Mouse (Mus musculus): ENCODE measurements around the gene Erc2. TPM values are rescaled to one million over a fixed set of nuclear protein-coding genes. Genes with fewer than 3 reads are reported as not detected.

Gene Erc2
- polyA plus RNA-seq, 1 experiment from 2014 or later, result 33.1 TPM

DNA sequence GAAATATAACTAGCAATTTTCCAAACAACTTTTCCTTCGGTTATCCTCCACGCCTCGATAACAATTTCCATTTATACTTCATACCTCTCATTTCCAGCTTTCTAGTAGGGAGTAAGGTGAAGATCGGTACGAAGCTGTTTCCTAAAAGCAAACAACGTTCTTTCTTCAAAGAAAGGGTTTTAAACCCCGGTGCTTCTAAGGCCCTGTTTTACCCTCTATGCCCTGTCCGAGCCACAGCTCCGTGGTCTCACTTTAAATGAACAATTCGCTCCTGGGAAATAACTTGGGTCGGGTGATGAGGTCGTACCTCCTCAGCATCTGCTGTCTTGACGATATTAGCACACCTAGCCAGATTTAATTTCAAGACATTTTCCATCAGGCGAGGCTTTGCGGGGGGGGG is 884.8 kb downstream of the Erc2 start:
- H3K27me3 ChIP-seq (replicated peaks), result peaks cover 51% of the 10 kb centered on the region
- no peaks in the 10 kb centered on the region for H3K36me3 ChIP-seq
- no peaks in the 10 kb centered on the region for H3K9me3 ChIP-seq
- H3K4me1 ChIP-seq, result peaks cover 50% of the 10 kb centered on the region
- no peak for ATAC-seq (ENCODE audit: low FRiP score, low read depth)
- H3K4me3 ChIP-seq, result peak overlapping the region; percentile 57
- peak overlapping the region; percentile 74 for H3K9ac ChIP-seq
- no peak overlapping the region for H3K27ac ChIP-seq
- WGBS, result under 1% methylated on average over 15 of the region's 15 CpGs
- peak overlapping the region; percentile 91 for H3K4me2 ChIP-seq (replicated peaks)

DNA sequence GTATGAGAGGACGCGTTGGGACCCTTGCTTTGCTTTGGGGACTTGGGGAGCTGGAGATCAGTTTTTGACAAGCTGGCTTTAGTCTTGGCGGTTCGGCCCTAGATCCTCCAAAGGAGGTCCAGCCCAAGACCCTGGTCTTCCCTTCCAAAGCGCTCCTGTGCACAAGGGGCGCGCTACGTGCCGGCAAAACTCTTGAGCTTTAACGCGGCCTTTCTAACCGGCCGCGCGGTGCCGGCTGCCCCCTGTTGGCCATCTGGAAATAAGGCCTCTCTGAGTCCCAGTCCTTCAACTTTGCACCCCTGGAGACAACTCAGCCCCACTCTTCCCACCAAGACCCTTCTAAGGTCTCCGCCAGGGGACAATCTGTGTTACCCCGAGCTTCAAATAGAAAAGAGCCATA is 885.2 kb downstream of the Erc2 start:
- Histone ChIP-seq H3K9ac (no peak overlapping the region), H3K4me3 (peak overlapping the region; percentile 57), H3K27ac (no peak overlapping the region), H3K9me3 (no peaks in the 10 kb centered on the region), H3K4me2 (replicated peaks) (peak overlapping the region; percentile 91), H3K4me1 (peaks cover 50% of the 10 kb centered on the region), H3K36me3 (no peaks in the 10 kb centered on the region), H3K27me3 (replicated peaks) (peaks cover 48% of the 10 kb centered on the region)
- ATAC-seq (ENCODE audit: low FRiP score, low read depth), result no peak
- 1% methylated on average over 18 of the region's 18 CpGs for WGBS

DNA sequence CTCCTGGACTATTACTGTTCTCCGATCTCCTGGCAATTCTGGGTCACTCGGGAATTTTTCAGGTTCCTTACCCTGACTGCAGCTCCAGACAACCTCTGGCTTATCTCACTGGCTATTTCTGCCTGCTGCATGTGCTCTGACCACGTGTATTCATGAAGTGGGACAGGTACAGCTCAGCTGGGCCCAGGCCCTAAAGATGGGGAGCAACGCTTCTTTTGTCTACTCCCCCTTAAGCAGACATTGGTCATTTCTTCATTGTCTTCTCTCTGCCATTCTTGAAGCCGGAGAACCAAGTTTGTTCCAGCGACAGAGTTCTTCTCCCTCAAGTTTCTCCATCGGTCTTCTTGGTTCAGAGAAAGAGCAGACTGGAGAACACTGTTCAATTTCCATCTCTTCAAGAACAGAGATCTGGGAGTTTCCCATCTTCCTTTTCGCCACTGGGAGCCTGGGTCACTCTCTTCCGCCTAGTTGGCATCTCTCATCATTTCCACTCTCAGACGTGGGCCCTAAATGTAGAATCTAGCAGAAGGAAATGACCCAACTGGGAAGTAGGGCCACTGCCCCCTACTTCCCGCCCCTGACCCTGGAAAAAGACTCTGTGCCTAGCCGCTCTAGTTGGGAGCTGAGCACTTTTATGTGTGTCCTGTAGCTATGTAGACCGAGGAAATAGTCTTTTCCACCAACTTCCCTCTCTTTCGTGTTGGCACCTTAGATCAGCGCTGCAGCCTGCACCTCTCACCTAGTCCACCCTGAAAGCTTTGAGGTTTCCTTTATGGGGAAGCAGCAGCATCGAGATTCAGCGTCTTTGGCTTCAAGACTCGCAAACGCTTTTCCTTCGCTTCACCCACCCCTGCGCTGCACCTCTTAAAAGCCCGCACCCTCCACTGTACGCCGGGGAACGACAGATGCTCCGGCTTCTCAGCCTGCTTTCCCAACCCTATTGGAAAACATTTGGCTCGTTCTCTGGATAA is 886.3 kb downstream of the Erc2 start:
- Histone ChIP-seq H3K4me2 (replicated peaks) (peak overlapping the region; percentile 91), H3K4me3 (peak overlapping the region; percentile 57), H3K4me1 (peaks cover 50% of the 10 kb centered on the region), H3K27me3 (replicated peaks) (peaks cover 45% of the 10 kb centered on the region), H3K27ac (no peak overlapping the region), H3K9me3 (no peaks in the 10 kb centered on the region), H3K36me3 (no peaks in the 10 kb centered on the region; the same call in 1 of the 2 replicates), H3K9ac (peak overlapping the region; percentile 47)
- no peak for ATAC-seq (ENCODE audit: low FRiP score, low read depth)
- WGBS, result 10% methylated on average over 27 of the region's 27 CpGs

DNA sequence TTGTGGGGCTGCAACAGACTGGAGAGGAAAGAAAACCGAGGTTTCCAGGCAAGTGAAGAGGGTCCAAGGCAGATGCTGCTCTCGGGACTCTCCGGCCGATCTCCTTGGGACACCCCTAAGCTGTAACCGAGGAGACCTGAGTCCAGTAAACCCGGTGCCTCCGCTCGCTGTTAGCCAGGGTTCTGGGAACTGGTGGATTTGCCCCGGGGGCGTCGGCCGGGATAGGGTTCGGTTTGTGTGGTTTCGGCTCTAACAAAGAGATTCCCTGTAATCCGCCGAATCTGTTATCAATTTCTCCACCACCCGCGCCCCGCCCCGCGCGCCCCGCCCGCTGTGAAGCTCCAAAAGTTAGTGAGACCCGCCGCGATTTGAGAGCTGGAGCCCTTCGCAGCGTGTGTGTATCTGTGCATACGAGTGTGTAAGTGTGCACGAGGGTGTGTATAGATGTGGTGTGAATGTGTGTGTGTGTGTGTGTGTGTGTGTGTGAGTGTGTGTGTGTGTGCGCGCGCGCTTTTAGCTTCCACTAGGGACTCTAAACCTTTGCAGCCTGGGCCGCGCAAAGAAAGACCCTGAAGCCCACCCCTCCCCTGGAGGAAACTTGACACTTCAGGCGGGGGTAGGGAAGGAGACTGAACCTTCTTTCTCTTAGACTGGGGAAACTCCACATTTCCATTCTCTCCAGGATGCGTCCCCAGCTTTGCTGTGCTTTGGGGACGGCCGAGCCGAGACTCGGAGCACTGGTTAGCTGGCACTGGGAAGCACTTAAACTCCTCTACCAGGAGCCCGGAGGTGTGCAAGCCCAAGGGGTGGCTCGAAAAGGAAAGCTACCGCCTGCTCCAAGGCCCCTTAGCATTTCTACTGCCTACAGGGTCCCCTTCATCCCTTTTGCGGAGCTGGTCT is 887.5 kb downstream of the Erc2 start:
- no peaks in the 10 kb centered on the region; the same call in 1 of the 2 replicates for H3K36me3 ChIP-seq
- no peak for ATAC-seq (ENCODE audit: low FRiP score, low read depth)

DNA sequence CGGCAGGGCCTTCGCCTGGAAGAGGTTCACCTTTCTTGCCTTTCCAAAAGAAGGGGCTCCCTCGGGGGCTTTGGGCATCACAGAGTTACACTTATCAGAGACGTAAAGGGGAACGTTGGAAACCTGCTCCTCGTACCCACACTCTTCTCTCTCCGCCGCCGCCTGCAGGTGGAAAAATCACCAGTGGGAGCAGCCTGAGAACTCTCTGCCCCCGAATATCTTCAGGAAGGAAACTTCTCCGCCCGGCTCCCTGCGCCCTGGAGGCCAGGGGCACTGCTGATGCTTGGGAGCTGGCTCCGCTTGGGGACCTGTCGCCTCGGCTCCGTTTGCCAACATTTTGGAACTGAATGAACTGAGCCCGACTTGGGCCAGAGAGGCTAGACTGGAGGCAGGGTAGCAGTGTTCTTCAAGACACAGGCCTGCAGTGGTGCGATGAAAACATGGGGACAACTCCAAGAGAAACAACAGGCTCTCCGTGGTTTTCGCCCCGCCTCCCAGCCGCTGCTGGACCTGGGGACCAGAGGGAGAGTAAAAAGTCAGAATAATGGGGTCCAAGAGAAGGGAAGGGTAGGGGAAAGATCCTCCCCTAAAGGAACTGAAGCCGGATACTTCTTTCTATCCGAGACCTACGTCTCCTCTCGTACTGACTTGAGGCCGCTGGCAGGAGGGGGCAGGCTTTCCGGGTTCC is 888.3 kb downstream of the Erc2 start:
- H3K4me2 ChIP-seq (replicated peaks), result peak overlapping the region; percentile 91
- H3K9ac ChIP-seq, result peak overlapping the region; percentile 47
- under 1% methylated on average over 29 of the region's 29 CpGs for WGBS
- H3K4me3 ChIP-seq, result peak overlapping the region; percentile 43
- no peak overlapping the region for H3K27ac ChIP-seq
- ATAC-seq (ENCODE audit: low FRiP score, low read depth), result no peak
- no peaks in the 10 kb centered on the region for H3K9me3 ChIP-seq
- no peaks in the 10 kb centered on the region; the same call in 1 of the 2 replicates for H3K36me3 ChIP-seq
- H3K4me1 ChIP-seq, result peaks cover 43% of the 10 kb centered on the region
- peaks cover 41% of the 10 kb centered on the region for H3K27me3 ChIP-seq (replicated peaks)

More for the DNA sequence above, 887.5 kb downstream of the Erc2 start:
- no peaks in the 10 kb centered on the region for H3K9me3 ChIP-seq
- peaks cover 41% of the 10 kb centered on the region for H3K27me3 ChIP-seq (replicated peaks)
- H3K9ac ChIP-seq, result peak overlapping the region; percentile 47
- H3K4me1 ChIP-seq, result peaks cover 43% of the 10 kb centered on the region
- WGBS, result under 1% methylated on average over 47 of the region's 47 CpGs
- peak overlapping the region; percentile 91 for H3K4me2 ChIP-seq (replicated peaks)
- H3K4me3 ChIP-seq, result peak overlapping the region; percentile 43
- H3K27ac ChIP-seq, result no peak overlapping the region

DNA sequence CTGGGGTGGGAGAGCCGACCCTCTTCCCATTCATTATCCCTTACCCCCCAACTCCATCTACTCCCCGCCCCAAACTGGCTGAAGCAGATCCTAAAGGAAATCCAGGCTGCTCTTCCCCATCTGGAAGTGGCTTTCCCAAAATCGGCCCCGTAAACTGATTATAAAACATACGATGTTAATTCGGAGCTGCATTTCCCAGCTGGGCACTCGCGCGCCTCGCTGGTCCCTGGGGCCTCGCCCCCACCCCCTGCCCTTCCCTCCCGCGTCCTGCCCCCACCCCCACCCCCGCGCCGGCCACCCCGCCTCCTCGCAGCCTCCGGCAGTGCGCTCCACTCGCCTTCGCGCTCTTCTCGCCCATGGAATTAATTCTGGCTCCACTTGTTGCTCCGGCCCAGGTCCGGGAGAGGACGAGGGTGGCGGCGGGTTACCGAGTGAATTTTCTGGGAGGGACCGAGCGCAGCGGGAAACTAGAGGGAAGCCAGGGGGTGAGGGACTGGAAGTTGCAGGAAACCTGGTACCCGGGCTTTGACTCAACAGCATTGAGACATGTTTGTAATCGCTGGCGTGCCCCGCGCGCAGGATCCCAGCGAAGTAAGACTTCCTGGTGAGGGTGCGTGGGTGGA is 888.9 kb downstream of the Erc2 start:
- Histone ChIP-seq H3K4me2 (replicated peaks) (peak overlapping the region; percentile 91), H3K9me3 (no peaks in the 10 kb centered on the region), H3K4me1 (peaks cover 39% of the 10 kb centered on the region), H3K36me3 (no peaks in the 10 kb centered on the region; the same call in 1 of the 2 replicates), H3K9ac (peak overlapping the region; percentile 47), H3K27me3 (replicated peaks) (peaks cover 41% of the 10 kb centered on the region), H3K27ac (no peak overlapping the region), H3K4me3 (peak overlapping the region; percentile 43)
- no peak for ATAC-seq (ENCODE audit: low FRiP score, low read depth)
- 1% methylated on average over 41 of the region's 41 CpGs for WGBS

DNA sequence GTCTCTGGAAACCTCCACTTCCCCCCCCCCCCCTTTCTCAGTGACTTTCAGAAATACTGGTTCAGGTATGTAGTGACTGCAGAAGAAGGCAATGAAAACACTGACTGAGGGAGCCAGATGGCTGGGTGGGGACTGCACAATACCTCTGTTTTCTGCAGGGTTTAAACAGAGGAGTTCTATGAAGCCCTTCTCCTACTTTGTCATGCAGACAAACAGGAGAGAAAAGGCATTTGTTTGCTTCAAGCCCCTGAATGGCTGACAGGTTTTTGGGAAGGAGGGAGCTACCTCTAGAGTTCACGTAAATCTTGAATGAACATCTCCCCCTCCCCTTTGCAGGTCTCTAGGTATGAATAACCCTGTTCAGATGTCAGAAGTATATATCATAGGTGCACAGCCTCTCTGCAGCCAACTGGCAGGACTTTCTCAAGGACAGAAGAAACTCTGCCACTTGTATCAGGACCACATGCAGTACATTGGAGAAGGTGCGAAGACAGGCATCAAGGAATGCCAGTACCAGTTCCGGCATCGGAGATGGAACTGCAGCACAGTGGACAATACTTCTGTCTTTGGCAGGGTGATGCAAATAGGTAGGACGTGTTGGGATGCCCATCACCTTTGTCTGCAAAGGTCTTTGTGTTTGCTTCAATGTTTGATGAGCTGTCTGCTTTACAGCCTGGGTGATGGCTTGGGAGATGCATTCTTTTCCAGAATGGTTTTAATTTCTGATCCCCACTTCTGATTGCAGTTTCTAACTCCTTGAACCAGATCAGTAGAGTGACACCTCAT is 890.8 kb downstream of the Erc2 start:
- Histone ChIP-seq H3K27me3 (replicated peaks) (peaks cover 39% of the 10 kb centered on the region), H3K9me3 (no peaks in the 10 kb centered on the region), H3K4me1 (peaks cover 34% of the 10 kb centered on the region), H3K4me3 (no peak overlapping the region), H3K27ac (no peak overlapping the region), H3K36me3 (peaks cover 2% of the 10 kb centered on the region; the same call in 1 of the 2 replicates), H3K9ac (no peak overlapping the region), H3K4me2 (replicated peaks) (peak overlapping the region; percentile 91)
- no peak for ATAC-seq (ENCODE audit: low FRiP score, low read depth)
- WGBS, result 67% methylated on average over 5 of the region's 5 CpGs

DNA sequence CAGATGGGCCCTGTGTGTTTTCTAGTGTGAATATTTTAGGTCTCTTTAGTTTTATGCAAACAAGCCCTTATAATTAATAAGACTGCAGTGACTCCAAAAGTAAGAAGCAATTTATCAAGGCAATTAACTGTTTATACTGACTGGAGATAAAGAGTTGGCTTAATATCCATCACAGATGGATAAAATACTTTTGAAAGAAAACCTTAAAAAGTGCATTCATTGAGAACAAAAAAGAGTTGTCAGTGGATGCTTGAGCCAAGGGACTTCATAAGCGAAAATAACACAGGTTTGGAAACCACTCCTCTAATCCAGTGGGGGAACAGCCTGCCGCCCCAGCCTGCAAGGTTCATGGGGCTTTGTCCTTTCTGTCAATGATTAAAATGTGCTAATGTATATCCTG is 891.9 kb downstream of the Erc2 start:
- Histone ChIP-seq H3K9ac (no peak overlapping the region), H3K4me2 (replicated peaks) (no peak overlapping the region), H3K27ac (no peak overlapping the region), H3K36me3 (peaks cover 7% of the 10 kb centered on the region; the same call in 1 of the 2 replicates), H3K4me3 (no peak overlapping the region), H3K4me1 (peaks cover 27% of the 10 kb centered on the region), H3K9me3 (no peaks in the 10 kb centered on the region), H3K27me3 (replicated peaks) (peaks cover 29% of the 10 kb centered on the region; the same call in 1 of the 2 replicates)
- ATAC-seq (ENCODE audit: low FRiP score, low read depth), result no peak
- 24% methylated on average over 2 of the region's 2 CpGs for WGBS

DNA sequence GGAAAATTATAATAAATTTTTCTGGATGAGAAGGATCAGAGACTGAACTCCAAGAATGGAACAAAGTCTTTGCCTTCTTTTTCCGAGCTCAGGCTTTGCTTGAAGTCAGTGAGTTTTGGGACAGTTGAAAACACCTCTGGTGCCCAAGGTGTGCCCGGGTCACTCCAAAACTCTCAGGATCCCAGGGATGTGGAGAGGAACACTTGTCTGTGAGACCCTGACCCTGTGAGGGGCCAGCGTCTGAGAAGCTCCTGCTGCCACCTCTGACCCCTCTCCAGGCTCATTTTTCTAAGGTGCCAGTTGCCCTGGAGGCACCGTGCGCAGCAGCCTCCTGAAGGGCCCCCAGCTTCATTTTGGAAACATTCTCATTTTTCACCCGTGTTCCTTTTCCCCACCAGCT is 893.1 kb downstream of the Erc2 start:
- Histone ChIP-seq H3K9ac (no peak overlapping the region), H3K27ac (no peak overlapping the region), H3K27me3 (replicated peaks) (peaks cover 20% of the 10 kb centered on the region; the same call in 1 of the 2 replicates), H3K36me3 (peaks cover 7% of the 10 kb centered on the region; the same call in 1 of the 2 replicates), H3K4me1 (peaks cover 15% of the 10 kb centered on the region), H3K9me3 (no peaks in the 10 kb centered on the region), H3K4me3 (no peak overlapping the region), H3K4me2 (replicated peaks) (no peak overlapping the region)
- WGBS, result 48% methylated on average over 6 of the region's 6 CpGs
- ATAC-seq (ENCODE audit: low FRiP score, low read depth), result no peak

DNA sequence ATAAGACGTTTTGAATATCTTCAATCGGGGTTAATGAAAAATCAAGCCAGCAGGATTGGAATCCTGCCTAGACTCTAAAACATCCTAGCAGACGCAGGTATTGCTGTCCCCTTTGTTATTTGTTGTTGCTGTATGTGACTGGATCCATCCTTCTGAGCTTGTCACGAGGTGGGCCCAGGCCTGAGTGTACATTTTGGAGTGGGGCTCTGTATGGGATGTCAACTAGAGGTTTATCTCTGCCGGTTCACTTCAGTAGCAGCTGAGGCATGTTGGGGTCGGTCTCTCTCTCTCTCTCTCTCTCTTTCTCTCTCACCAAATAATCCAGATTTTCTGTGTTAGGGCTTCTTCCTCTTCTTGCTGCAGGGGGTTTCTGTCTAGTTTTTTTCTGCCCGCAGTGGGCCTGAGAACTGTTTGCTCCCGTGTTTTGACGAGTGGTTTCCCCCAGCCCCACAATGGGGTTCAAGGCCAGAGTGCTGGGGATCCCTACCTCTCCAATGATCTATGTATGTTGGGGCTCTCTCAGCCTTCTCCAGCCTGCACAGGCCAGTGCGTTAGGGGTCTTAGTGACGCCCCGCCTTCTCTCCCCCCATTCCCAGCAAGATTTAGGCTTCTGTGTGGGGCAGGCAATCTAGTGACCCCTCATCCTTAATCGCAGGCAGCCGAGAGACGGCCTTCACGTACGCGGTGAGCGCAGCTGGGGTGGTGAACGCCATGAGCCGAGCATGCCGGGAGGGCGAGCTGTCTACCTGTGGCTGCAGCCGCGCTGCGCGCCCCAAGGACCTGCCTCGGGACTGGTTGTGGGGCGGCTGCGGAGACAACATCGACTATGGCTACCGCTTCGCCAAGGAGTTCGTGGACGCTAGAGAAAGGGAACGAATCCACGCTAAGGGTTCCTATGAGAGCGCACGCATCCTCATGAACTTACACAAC is 895.7 kb downstream of the Erc2 start:
- Histone ChIP-seq H3K36me3 (peaks cover 15% of the 10 kb centered on the region), H3K4me1 (no peaks in the 10 kb centered on the region), H3K4me3 (no peak overlapping the region), H3K27me3 (replicated peaks) (peaks cover 4% of the 10 kb centered on the region; the same call in 1 of the 2 replicates), H3K4me2 (replicated peaks) (no peak overlapping the region), H3K27ac (no peak overlapping the region), H3K9ac (no peak overlapping the region), H3K9me3 (no peaks in the 10 kb centered on the region)
- ATAC-seq (ENCODE audit: low FRiP score, low read depth), result no peak
- WGBS, result 85% methylated on average over 39 of the region's 39 CpGs

All from neural tube, embryonic 12.5 days (tissue).